Mouse (Mus musculus): Measurements from ENCODE around the gene Casz1. TPM values are rescaled to one million over a fixed set of nuclear protein-coding genes. Genes with fewer than 3 reads are reported as not detected.

The Casz1 gene
- polyA plus RNA-seq, 1 experiment: 13.5 TPM

DNA sequence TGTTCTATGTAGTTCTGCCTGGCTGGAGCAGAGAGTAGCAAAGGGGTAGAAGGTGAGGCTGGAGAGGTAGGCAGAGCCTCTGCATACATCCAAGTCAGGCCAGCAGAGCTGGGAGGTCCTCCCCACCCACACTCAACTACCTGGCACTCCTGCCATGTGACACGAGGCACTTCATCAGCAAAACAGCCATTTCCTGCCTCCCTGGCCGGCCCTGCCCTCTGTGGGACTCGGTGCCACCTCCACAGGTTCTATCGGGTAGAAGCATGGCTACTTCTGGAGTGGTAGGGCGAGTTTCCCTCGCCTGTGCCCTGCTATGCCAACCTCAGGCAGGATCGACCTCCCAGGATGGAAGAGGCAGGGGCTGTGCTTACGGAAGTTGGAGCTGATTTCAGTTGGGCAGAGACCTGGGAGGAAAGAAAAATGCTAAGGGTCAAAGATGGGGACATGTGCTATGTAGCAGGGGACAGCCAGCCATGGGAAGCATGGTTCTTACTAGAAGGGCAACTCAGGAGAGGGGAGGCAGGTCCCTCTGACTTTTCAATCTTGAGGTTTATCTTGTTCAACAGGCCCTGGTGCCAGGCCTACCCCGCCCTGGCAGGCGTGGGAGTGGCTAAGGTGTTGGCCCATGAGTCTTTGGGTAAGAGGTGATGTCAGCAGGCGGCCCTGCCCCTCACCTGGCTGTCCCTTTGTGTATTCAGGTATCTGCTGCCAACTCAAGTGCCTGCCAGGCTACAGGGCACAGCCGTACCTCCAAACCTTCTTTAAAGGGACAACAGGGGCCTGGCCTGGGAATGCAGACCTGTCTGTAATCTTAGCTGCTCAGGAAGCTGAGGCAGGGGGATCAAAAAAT lies 6.5 kb upstream of the Casz1 start:
- 70% methylated on average over 12 of the region's 12 CpGs for WGBS
- peak; percentile 43 for DNase-seq

DNA sequence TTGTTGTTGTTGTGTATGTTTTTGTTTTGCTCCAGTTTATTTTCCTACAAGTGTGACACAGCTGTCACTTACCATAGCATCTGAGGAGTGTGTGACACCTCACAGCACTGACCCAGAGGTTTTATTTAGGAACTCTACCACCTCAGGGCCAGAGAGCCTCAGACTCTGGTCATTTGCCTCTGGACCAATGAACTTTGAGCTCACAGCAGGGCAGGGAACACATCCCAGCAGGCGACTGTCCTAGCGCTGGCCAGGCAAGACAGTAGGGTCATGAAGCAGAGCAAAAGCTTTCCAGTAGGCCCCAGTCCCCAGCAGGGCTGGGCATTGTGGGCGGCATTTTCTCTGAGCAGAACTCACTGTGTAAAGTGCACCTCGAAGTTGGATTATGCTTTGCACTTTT lies 1.2 kb upstream of the Casz1 start:
- no peak overlapping the region for H3K27ac ChIP-seq (ENCODE audit: insufficient read depth, low read depth, low read length)
- H3K36me3 ChIP-seq (ENCODE audit: control insufficient read depth, insufficient read depth, low read length): no peaks in the 10 kb centered on the region
- no peak overlapping the region for H3K4me3 ChIP-seq (ENCODE audit: insufficient read depth, low read depth, low read length)
- peaks cover 4% of the 10 kb centered on the region for H3K27me3 ChIP-seq (replicated peaks; ENCODE audit: control insufficient read depth, insufficient read depth, low read length)
- TF ChIP-seq POLR2A (IDR thresholded peaks at IDR 0.05; ENCODE audit: low read depth, low read length) (no peak), CTCF (conservative IDR thresholded peaks at IDR 0.05; ENCODE audit: insufficient read depth, insufficient read length, low read depth, low read length) (no peak)
- 53% methylated on average over 4 of the region's 4 CpGs for WGBS
- 0 out of 2 replicates have a peak, but pooled peaks cover 3% of the 10 kb centered on the region for H3K4me1 ChIP-seq (ENCODE audit: control insufficient read depth, insufficient read depth, low read length)
- DNase-seq: peak; percentile 55

More for the DNA sequence above, 6.5 kb upstream of the Casz1 start:
- TF ChIP-seq CTCF (conservative IDR thresholded peaks at IDR 0.05; ENCODE audit: insufficient read depth, insufficient read length, low read depth, low read length) (no peak), POLR2A (IDR thresholded peaks at IDR 0.05; ENCODE audit: low read depth, low read length) (no peak)
- Histone ChIP-seq H3K27ac (ENCODE audit: insufficient read depth, low read depth, low read length) (no peak overlapping the region; the same call in 1 of the 2 replicates), H3K4me3 (ENCODE audit: insufficient read depth, low read depth, low read length) (no peak overlapping the region), H3K27me3 (replicated peaks; ENCODE audit: control insufficient read depth, insufficient read depth, low read length) (no peaks in the 10 kb centered on the region), H3K4me1 (ENCODE audit: control insufficient read depth, insufficient read depth, low read length) (no peaks in the 10 kb centered on the region), H3K36me3 (ENCODE audit: control insufficient read depth, insufficient read depth, low read length) (no peaks in the 10 kb centered on the region)

- 39% methylated on average over 10 of the region's 10 CpGs for WGBS
- no peak overlapping the region for H3K27ac ChIP-seq (ENCODE audit: insufficient read depth, low read depth, low read length)
- H3K4me3 ChIP-seq (ENCODE audit: insufficient read depth, low read depth, low read length): no peak overlapping the region; the same call in 1 of the 2 replicates
- DNase-seq: no peak
- TF ChIP-seq CTCF (conservative IDR thresholded peaks at IDR 0.05; ENCODE audit: insufficient read depth, insufficient read length, low read depth, low read length): no peak
- TF ChIP-seq POLR2A (IDR thresholded peaks at IDR 0.05; ENCODE audit: low read depth, low read length): no peak
- H3K4me1 ChIP-seq (ENCODE audit: control insufficient read depth, insufficient read depth, low read length): 0 out of 2 replicates have a peak, but pooled peaks cover 3% of the 10 kb centered on the region
- H3K27me3 ChIP-seq (replicated peaks; ENCODE audit: control insufficient read depth, insufficient read depth, low read length): peaks cover 4% of the 10 kb centered on the region
- H3K36me3 ChIP-seq (ENCODE audit: control insufficient read depth, insufficient read depth, low read length): no peaks in the 10 kb centered on the region
Observed at GRCm38 (mm10) chr4:148803636-148804035, 593 bp upstream of the Casz1 start.

DNA sequence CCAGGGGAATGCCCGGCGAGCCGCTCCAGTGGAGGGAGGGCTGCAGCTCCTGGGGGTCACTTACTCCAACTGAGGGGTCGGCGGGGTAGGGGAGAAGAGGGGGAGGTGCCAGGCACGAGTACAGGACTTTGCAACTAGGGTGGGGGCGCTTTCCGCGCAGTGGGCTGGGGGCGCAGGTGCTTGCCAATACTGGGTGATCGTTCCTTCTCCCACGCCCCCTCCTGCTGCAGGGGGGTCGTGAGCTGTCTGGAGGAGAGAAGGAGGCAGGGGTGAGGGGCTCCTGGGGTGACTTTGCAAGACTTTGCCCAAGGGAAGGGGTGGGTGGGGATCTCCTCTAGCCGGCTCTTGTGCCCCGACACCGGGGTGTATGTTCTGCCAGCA lies 541 bp downstream of the Casz1 start:
- WGBS: 2% methylated on average over 16 of the region's 16 CpGs
- H3K27ac ChIP-seq (ENCODE audit: insufficient read depth, low read depth, low read length): peak overlapping the region; percentile 47; the same call in 1 of the 2 replicates
- DNase-seq: no peak
- 0 out of 2 replicates have a peak, but pooled peaks cover 3% of the 10 kb centered on the region for H3K4me1 ChIP-seq (ENCODE audit: control insufficient read depth, insufficient read depth, low read length)
- H3K27me3 ChIP-seq (replicated peaks; ENCODE audit: control insufficient read depth, insufficient read depth, low read length): peaks cover 4% of the 10 kb centered on the region
- H3K36me3 ChIP-seq (ENCODE audit: control insufficient read depth, insufficient read depth, low read length): no peaks in the 10 kb centered on the region
- TF ChIP-seq POLR2A (IDR thresholded peaks at IDR 0.05; ENCODE audit: low read depth, low read length): no peak
- no peak for TF ChIP-seq CTCF (conservative IDR thresholded peaks at IDR 0.05; ENCODE audit: insufficient read depth, insufficient read length, low read depth, low read length)
- peak overlapping the region; percentile 56 for H3K4me3 ChIP-seq (ENCODE audit: insufficient read depth, low read depth, low read length)

GRCm38 (mm10) chr4:148805161-148805810 lies 1.1 kb downstream of the Casz1 start:
- WGBS: under 1% methylated on average over 42 of the region's 42 CpGs
- Histone ChIP-seq H3K36me3 (ENCODE audit: control insufficient read depth, insufficient read depth, low read length) (no peaks in the 10 kb centered on the region), H3K27ac (ENCODE audit: insufficient read depth, low read depth, low read length) (peak overlapping the region; percentile 87), H3K27me3 (replicated peaks; ENCODE audit: control insufficient read depth, insufficient read depth, low read length) (peaks cover 4% of the 10 kb centered on the region), H3K4me3 (ENCODE audit: insufficient read depth, low read depth, low read length) (peak overlapping the region; percentile 56), H3K4me1 (ENCODE audit: control insufficient read depth, insufficient read depth, low read length) (0 out of 2 replicates have a peak, but pooled peaks cover 3% of the 10 kb centered on the region)
- TF ChIP-seq POLR2A (IDR thresholded peaks at IDR 0.05; ENCODE audit: low read depth, low read length) (no peak), CTCF (conservative IDR thresholded peaks at IDR 0.05; ENCODE audit: insufficient read depth, insufficient read length, low read depth, low read length) (no peak)
- DNase-seq: peak; percentile 35

DNA sequence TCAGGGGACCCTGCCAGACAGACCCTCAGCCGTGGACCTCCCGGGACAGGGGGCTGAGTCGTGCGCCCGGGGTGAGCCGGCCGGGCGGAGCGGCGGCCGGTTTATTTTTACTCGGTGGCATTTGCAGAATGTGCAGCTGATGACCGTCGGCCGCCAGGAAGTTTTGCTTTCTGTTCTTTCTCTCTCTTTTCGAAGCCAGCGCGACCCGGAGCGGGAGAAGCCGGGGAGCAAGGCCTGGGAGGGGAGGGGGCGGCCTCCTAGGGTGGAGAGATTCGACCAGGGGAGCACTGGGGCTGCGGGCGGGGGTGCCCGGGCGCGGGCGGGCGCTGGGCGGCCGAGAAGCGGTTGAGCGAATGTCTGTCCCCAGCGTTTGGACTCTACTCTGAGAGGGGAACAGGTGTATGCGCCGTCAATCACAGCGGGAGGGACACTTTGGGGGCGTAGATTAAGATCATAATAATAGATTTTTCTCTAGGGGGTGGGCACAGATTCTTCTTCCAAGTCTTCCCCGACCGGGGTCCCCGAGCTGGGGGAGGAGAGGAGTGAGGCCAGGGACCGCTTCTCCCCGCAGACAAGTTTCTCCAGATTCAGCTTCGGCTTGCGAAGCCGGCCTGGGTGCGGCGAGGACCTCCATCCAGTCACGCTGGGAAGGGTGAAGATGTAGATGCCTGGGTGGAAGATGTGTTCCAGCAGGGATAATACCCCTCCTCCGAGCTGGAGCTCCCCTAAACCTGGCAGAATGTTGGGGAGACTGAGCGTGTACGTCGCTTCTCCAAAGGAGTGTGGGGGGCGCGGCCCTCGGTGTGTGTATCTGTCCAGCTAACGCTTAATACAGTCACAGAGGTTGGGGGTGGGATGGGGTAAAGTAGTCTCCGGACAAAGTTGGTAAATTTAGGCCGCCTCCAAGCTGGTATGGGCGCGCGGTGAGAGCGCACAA lies 1.9 kb downstream of the Casz1 start:
- no peak for TF ChIP-seq POLR2A (IDR thresholded peaks at IDR 0.05; ENCODE audit: low read depth, low read length)
- TF ChIP-seq CTCF (conservative IDR thresholded peaks at IDR 0.05; ENCODE audit: insufficient read depth, insufficient read length, low read depth, low read length): no peak
- Histone ChIP-seq H3K4me3 (ENCODE audit: insufficient read depth, low read depth, low read length) (peak overlapping the region; percentile 56), H3K36me3 (ENCODE audit: control insufficient read depth, insufficient read depth, low read length) (no peaks in the 10 kb centered on the region), H3K27ac (ENCODE audit: insufficient read depth, low read depth, low read length) (peak overlapping the region; percentile 87), H3K4me1 (ENCODE audit: control insufficient read depth, insufficient read depth, low read length) (0 out of 2 replicates have a peak, but pooled peaks cover 3% of the 10 kb centered on the region), H3K27me3 (replicated peaks; ENCODE audit: control insufficient read depth, insufficient read depth, low read length) (peaks cover 4% of the 10 kb centered on the region)
- 2% methylated on average over 64 of the region's 64 CpGs for WGBS
- peak; percentile 39 for DNase-seq
